Mouse (Mus musculus) kidney, postnatal 0 days (tissue): ENCODE measurements around the gene Tmem104. TPM values are rescaled to one million over a fixed set of nuclear protein-coding genes. Genes with fewer than 3 reads are reported as not detected.
A peak's percentile ranks its signal among the peaks of the same experiment; 100 is the strongest.

ENCODE experiments used
- ATAC-seq: fragments of 200-750 bp; cut with Nextera tagmentation; replicated peaks from 2 replicates; pipeline ENCODE4 v1.8.0; 2017; ENCODE audit warnings: low read depth, moderate number of reproducible peaks, moderate TSS enrichment, moderate library complexity; ENCODE audit not compliant: low FRiP score
- DNase-seq: peaks from one replicate; pipeline ENCODE4 v3.0.0-alpha.2; 2016; ENCODE audit warnings: low spot score
- H3K27ac ChIP-seq: fragments of 300-500 bp; sonication (generic); 2 replicates; pipeline ENCODE4 v1.5.1; 2014; ENCODE audit warnings: mild to moderate bottlenecking
- H3K27me3 ChIP-seq: fragments of 300-500 bp; sonication (generic); 2 replicates; pipeline ENCODE4 v1.6.1; 2014; ENCODE audit warnings: low read length, mixed read lengths; ENCODE audit not compliant: insufficient read depth
- H3K36me3 ChIP-seq: fragments of 300-500 bp; sonication (generic); 2 replicates; pipeline ENCODE4 v1.6.1; 2014; ENCODE audit warnings: low read length, mixed read lengths; ENCODE audit not compliant: insufficient read depth
- H3K4me1 ChIP-seq: fragments of 300-500 bp; sonication (generic); replicated peaks from 2 replicates; pipeline ENCODE4 v1.6.1; 2014; ENCODE audit warnings: antibody characterized with exemption, low read length, mixed read lengths; ENCODE audit not compliant: insufficient read depth
- H3K4me2 ChIP-seq: fragments of 300-500 bp; sonication (generic); 2 replicates; pipeline ENCODE4 v1.6.1; 2014; ENCODE audit warnings: mild to moderate bottlenecking, low read length, moderate library complexity, mixed read lengths
- H3K4me3 ChIP-seq: fragments of 300-500 bp; sonication (generic); replicated peaks from 2 replicates; pipeline ENCODE4 v1.5.1; 2014; ENCODE audit warnings: low read depth, low read length
- H3K9ac ChIP-seq: fragments of 300-500 bp; sonication (generic); 2 replicates; pipeline ENCODE4 v1.6.1; 2014; ENCODE audit warnings: low read depth, low read length
- H3K9me3 ChIP-seq: fragments of 300-500 bp; sonication (generic); replicated peaks from 2 replicates; pipeline ENCODE4 v1.6.1; 2016; ENCODE audit warnings: low read length, inconsistent platforms, mixed read lengths
- CTCF ChIP-seq: IDR thresholded peaks from 2 replicates; pipeline ENCODE4 v1.5.1; 2016; ENCODE audit warnings: antibody characterized with exemption, low read depth, mild to moderate bottlenecking, moderate library complexity
- WGBS: fragments of 180-500 bp; shearing (Covaris S2); extraction: QIAGEN DNeasy Blood & Tissue Kit; methylation state at CpG from one replicate; pipeline ENCODE4 v1.1.7; 2014; 5-methylcytosine and 5-hydroxymethylcytosine counted together
- polyA plus RNA-seq: library from polyadenylated mRNA; unstranded; fragments of >200 nt; fragmentation: Nextera tagmentation; extraction: Ambion mirVana; gene quantifications from 2 replicates; pipeline ENCODE4 v1.2.1, GENCODE M21; 2015

The Tmem104 gene
- polyA plus RNA-seq, 1 experiment from 2014 or later = 12.0 TPM

DNA sequence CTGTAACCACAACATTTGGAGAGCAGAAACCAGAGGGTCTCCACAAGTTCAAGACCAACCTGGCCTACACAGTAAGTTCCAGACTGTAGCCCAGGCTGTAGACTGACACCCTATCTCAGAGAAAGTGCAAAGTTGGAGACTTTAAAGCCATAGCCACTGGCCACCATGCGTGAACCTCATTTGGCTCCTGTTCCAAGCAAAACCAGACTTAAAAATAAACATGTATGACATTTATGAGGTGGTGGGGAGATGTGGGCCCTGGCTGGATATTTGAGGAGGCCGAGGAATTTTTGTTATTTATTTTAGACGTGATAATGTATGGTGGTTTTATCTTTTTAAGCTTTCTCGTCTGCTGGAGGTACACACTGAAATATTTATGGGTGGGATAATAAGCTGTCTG lies 71.8 kb downstream of the Tmem104 start:
- no peak for TF ChIP-seq CTCF

DNA sequence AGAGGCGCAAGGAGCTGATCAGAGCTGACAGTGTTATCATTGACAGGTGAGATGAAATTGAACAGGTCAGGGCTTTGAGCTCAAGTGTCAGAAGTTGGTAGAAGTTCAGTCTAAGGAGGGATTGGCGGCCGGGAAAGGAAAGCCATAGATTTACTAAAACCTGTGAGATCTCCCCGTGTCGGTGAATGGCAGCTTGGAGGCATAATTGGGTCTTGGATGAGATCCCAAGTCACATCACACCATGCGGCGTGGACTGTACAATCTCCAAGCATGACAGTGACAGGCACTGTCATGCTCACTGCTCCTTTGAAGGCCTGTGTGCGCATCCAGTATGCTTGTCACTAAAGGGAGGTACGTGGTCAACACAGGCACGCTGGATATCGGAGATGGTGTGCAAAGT lies 75.7 kb downstream of the Tmem104 start:
- ATAC-seq = no peak
- 81% methylated on average over 11 of the region's 11 CpGs for WGBS
- no peak for TF ChIP-seq CTCF
- Histone ChIP-seq H3K4me3 (no peak overlapping the region), H3K27ac (no peak overlapping the region), H3K27me3 (peaks cover 62% of the 10 kb centered on the region), H3K36me3 (no peaks in the 10 kb centered on the region), H3K9me3 (no peaks in the 10 kb centered on the region), H3K4me1 (peaks cover 14% of the 10 kb centered on the region; the same call in 1 of the 2 replicates), H3K4me2 (no peak overlapping the region), H3K9ac (no peak overlapping the region)
- DNase-seq = no peak

More for the DNA sequence above, 71.8 kb downstream of the Tmem104 start:
- Histone ChIP-seq H3K4me1 (no peaks in the 10 kb centered on the region), H3K4me3 (no peak overlapping the region), H3K9me3 (no peaks in the 10 kb centered on the region), H3K4me2 (no peak overlapping the region), H3K27me3 (peaks cover 41% of the 10 kb centered on the region), H3K27ac (no peak overlapping the region), H3K9ac (no peak overlapping the region), H3K36me3 (no peaks in the 10 kb centered on the region)
- DNase-seq (no peak), ATAC-seq (no peak)
- 40% methylated on average over 4 of the region's 4 CpGs for WGBS

DNA sequence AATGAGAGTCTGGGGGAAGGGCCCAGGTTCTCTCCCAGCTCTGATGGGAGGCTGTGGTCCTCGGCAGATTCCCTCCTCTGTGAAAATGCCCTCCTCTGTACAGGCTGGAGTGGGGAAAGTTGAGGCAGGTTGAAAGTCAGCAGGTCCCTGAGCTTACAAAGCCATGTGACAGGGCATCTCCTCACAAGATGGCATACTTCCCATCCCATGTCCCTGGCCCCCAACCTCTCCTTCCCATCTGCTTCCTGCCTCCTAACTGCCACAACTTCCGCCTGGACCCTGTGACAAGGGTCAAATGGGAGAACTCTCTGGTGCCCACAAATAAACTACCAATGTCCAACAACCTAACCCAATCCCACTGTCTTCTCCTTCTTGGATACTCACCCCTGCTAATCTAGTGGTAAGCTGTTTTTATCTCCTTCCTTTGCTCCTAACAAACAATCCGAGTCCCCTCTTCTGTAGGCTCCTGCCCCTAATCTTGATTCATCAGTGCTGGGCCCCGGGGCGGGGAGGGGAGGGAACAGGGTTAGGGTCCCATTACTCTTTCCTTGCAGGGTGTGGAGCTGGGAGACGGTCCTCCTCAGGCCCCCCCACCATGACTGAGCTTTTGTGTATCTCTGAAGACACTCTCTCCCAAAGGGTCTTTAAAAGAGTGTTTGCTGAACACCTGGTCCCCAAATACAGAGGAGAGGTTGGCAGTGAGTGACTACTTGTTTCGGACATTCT lies 77.0 kb downstream of the Tmem104 start:
- H3K9ac ChIP-seq = no peak overlapping the region

DNA sequence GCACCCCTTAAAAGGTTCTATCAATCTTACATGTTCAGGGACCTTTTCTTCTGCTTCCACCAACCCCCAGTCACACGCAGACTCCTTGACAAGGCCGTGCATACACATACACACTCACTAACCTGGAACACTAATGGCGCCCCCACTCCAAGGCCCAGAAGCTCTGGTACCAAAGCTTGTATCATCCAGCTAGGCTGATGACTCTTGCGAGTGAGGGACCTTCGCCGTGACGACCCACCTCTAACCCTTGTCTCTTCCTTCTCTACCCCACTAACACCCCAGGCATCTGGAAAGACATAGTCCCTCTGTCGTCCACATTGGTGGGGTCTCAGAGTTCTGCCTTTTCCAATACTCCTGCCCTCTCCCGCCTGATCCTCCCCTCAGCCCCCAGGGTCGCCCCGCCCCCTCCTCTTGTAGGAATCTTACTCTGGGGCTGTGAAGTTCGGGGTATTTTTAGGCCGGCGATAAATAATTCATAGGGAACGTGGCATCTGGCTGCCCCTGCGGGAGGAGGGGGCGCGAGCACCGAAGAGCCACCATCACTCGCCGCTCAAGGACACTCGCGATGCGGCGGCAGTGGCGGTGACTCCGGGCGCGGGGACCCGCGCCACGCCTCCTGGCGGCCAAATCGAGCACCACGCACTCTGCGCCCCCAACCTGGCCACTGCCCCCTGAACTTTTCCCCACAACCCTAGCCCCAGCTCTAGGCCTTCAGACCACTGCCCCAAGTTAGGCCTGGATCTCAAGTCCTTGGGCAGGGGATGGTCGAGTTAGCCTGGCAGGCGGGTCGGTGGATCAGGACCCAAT lies 77.8 kb downstream of the Tmem104 start:
- Histone ChIP-seq H3K27me3 (peaks cover 58% of the 10 kb centered on the region), H3K4me2 (peak overlapping the region; percentile 46), H3K4me1 (peaks cover 14% of the 10 kb centered on the region; the same call in 1 of the 2 replicates), H3K36me3 (no peaks in the 10 kb centered on the region), H3K9ac (no peak overlapping the region), H3K27ac (no peak overlapping the region), H3K4me3 (no peak overlapping the region; the same call in 1 of the 2 replicates), H3K9me3 (no peaks in the 10 kb centered on the region)
- WGBS = 8% methylated on average over 39 of the region's 39 CpGs
- peak; percentile 47 for DNase-seq
- no peak for ATAC-seq
- peak; percentile 68 for TF ChIP-seq CTCF

More for the DNA sequence above, 77.0 kb downstream of the Tmem104 start:
- Histone ChIP-seq H3K4me1 (peaks cover 14% of the 10 kb centered on the region; the same call in 1 of the 2 replicates), H3K4me3 (no peak overlapping the region), H3K4me2 (no peak overlapping the region), H3K9me3 (no peaks in the 10 kb centered on the region), H3K27ac (no peak overlapping the region), H3K27me3 (peaks cover 58% of the 10 kb centered on the region), H3K36me3 (no peaks in the 10 kb centered on the region)
- ATAC-seq = no peak
- DNase-seq = no peak
- no peak for TF ChIP-seq CTCF
- WGBS = 68% methylated on average over 7 of the region's 7 CpGs

DNA sequence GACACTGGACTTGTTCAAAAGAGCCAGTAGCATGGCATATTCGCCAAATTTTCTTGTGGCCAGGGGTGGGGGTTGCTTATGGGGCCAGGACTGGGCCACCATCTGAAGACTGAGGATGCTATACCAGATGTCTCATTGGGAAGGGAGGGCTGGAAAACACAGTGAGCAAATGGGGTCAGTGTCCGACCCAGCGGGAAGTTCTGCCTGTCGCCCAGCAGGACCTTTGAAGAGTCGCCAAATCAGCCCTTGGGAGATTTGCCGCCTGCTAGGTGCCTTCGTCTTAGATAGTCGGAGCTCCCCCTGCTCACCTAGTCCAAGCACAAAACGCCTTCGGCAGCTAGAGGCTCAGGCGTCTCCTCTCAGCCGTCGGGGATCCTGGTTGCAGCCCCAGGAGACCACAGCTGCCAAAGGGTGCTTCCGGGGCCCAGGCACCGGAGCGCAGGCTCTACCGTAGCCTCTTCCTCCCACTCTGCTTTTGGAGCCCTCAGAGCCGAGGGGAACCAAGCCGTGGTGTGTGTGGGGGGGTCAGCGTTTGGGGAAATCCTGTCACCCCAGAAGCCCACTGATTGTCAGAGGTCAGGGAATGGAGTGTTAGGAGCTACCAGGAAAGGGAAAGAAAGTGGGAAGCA lies 78.6 kb downstream of the Tmem104 start:
- Histone ChIP-seq H3K27me3 (peaks cover 58% of the 10 kb centered on the region), H3K27ac (no peak overlapping the region), H3K4me1 (peaks cover 14% of the 10 kb centered on the region; the same call in 1 of the 2 replicates), H3K4me2 (no peak overlapping the region), H3K9me3 (no peaks in the 10 kb centered on the region), H3K4me3 (0 out of 2 replicates have a peak overlapping the region, but pooled peaks have one; percentile 4), H3K9ac (no peak overlapping the region), H3K36me3 (no peaks in the 10 kb centered on the region)
- DNase-seq (no peak), ATAC-seq (no peak)
- no peak for TF ChIP-seq CTCF
- WGBS = 5% methylated on average over 20 of the region's 20 CpGs

DNA sequence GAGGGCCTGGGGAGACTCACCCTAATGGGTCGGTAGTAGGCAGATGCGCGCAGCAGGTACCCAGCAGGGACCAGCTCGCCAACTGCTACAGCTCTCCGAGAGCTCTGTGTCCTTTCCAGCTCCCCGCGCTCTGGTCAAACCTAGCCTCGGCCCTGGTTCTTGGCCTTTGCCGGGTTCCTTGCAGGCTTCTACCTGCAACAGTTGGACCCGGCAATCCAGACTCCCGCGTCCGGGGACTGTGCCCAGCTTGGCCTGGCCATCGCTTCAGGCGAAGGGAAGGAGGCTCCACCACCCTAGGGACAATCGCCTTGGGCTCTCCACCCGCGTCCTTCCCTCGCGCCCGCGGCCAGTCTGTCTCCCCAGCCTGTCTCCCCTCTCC lies 79.1 kb downstream of the Tmem104 start:
- TF ChIP-seq CTCF = no peak
- H3K4me3 ChIP-seq = peak overlapping the region; percentile 31
- no peaks in the 10 kb centered on the region for H3K9me3 ChIP-seq
- H3K4me2 ChIP-seq = peak overlapping the region; percentile 60
- 2% methylated on average over 22 of the region's 22 CpGs for WGBS
- H3K36me3 ChIP-seq = no peaks in the 10 kb centered on the region
- peaks cover 14% of the 10 kb centered on the region; the same call in 1 of the 2 replicates for H3K4me1 ChIP-seq
- ATAC-seq = no peak
- H3K27ac ChIP-seq = no peak overlapping the region
- H3K9ac ChIP-seq = no peak overlapping the region
- peaks cover 55% of the 10 kb centered on the region for H3K27me3 ChIP-seq
- DNase-seq = no peak
